8 mouse cellular contexts compared by ENCODE assay signal in genomic region chr12:116404012-116404679, GRCm38 (mm10). TPM values are rescaled to one million over a fixed set of nuclear protein-coding genes. Genes with fewer than 3 reads are reported as not detected.
DNase-seq lines count a peak whose midpoint lies in the region; ATAC-seq and TF ChIP-seq lines count a peak whose summit lies in the region.

No protein-coding gene starts in this region.

- no peak overlapping the region; the same call in 1 of the 2 replicates for H3K9ac ChIP-seq in lung, embryonic 15.5 days
- no peak overlapping the region for H3K9ac ChIP-seq in intestine, embryonic 14.5 days (ENCODE audit: low read length)
- H3K9ac ChIP-seq in midbrain, embryonic 11.5 days (ENCODE audit: low read length) = no peak overlapping the region

- no peak for TF ChIP-seq POLR2A in lung, adult 2 months (IDR thresholded peaks at IDR 0.05; ENCODE audit: borderline replicate concordance, extremely low read depth, low read depth, low read length)
- TF ChIP-seq POLR2A in bone marrow, adult 2 months (IDR thresholded peaks at IDR 0.05; ENCODE audit: borderline replicate concordance, control insufficient read depth, low read depth, low read length) = no peak

- no peak for TF ChIP-seq CTCF in lung, adult 2 months (IDR thresholded peaks at IDR 0.05; ENCODE audit: insufficient read depth, low read length)
- TF ChIP-seq CTCF in bone marrow, adult 2 months (IDR thresholded peaks at IDR 0.05; ENCODE audit: control insufficient read depth, insufficient read depth, low read length) = no peak

- H3K36me3 ChIP-seq in lung, embryonic 15.5 days = peaks cover 34% of the 10 kb centered on the region
- H3K36me3 ChIP-seq in erythroblast, embryonic 14.5 days (ENCODE audit: control insufficient read depth) = peaks cover 64% of the 10 kb centered on the region
- peaks cover 26% of the 10 kb centered on the region for H3K36me3 ChIP-seq in intestine, embryonic 14.5 days (ENCODE audit: control insufficient read depth, insufficient read depth, low read length)
- peaks cover 5% of the 10 kb centered on the region; the same call in 1 of the 2 replicates for H3K36me3 ChIP-seq in midbrain, embryonic 11.5 days (ENCODE audit: control insufficient read depth, insufficient read depth, low read length)

- WGBS in lung, embryonic 15.5 days = 95% methylated on average over 18 of the region's 18 CpGs
- WGBS in lung, adult 2 months = 97% methylated on average over 18 of the region's 18 CpGs
- 90% methylated on average over 18 of the region's 18 CpGs for whole genome bisulfite sequencing in bone marrow, adult 2 months
- WGBS in intestine, embryonic 14.5 days = 96% methylated on average over 18 of the region's 18 CpGs
- 96% methylated on average over 18 of the region's 18 CpGs for WGBS in midbrain, embryonic 11.5 days

- ATAC-seq in lung, embryonic 15.5 days (ENCODE audit: borderline replicate concordance, extremely low read depth, low FRiP score, low TSS enrichment) = no peak
- peak; percentile 0; the same call in 1 of the 2 replicates for ATAC-seq in intestine, embryonic 14.5 days (replicated peaks; ENCODE audit: low FRiP score, low TSS enrichment, low read depth)
- no peak for ATAC-seq in midbrain, embryonic 11.5 days (ENCODE audit: low FRiP score)
- ATAC-seq in monocyte, adult 5-6 weeks (replicated peaks; ENCODE audit: insufficient number of reproducible peaks, low FRiP score, low TSS enrichment, poor library complexity, severe bottlenecking) = no peak

- H3K27ac ChIP-seq in lung, embryonic 15.5 days = no peak overlapping the region
- no peak overlapping the region for H3K27ac ChIP-seq in bone marrow, adult 2 months (ENCODE audit: control insufficient read depth, insufficient read depth, low read depth, low read length, poor library complexity)
- 0 out of 2 replicates have a peak overlapping the region, but pooled peaks have one; percentile 36 for H3K27ac ChIP-seq in intestine, embryonic 14.5 days (ENCODE audit: low read depth)
- no peak overlapping the region for H3K27ac ChIP-seq in midbrain, embryonic 11.5 days (ENCODE audit: low read depth, low read length)

- no peak for DNase-seq in lung, adult 2 months
- DNase-seq in intestine, embryonic 14.5 days (ENCODE audit: low spot score) = no peak
- no peak for DNase-seq in midbrain, embryonic 11.5 days (ENCODE audit: low spot score, missing footprints)
- DNase-seq in urinary bladder, postnatal 14 days (ENCODE audit: low spot score) = no peak

- H3K4me3 ChIP-seq in lung, embryonic 15.5 days = peak overlapping the region; percentile 89
- H3K4me3 ChIP-seq in lung, adult 2 months (replicated peaks; ENCODE audit: extremely low read depth, low read depth, low read length) = no peak overlapping the region
- peak overlapping the region; percentile 92 for H3K4me3 ChIP-seq in bone marrow, adult 2 months (replicated peaks; ENCODE audit: control insufficient read depth, low read depth, low read length)
- H3K4me3 ChIP-seq in erythroblast, embryonic 14.5 days (replicated peaks) = peak overlapping the region; percentile 79
- H3K4me3 ChIP-seq in intestine, embryonic 14.5 days (ENCODE audit: low read depth, low read length) = peak overlapping the region; percentile 76; the same call in 1 of the 2 replicates
- peak overlapping the region; percentile 79 for H3K4me3 ChIP-seq in midbrain, embryonic 11.5 days (ENCODE audit: low read depth, low read length)

- H3K9me3 ChIP-seq in lung, embryonic 15.5 days = peaks cover 7% of the 10 kb centered on the region; the same call in 1 of the 2 replicates
- peaks cover 15% of the 10 kb centered on the region for H3K9me3 ChIP-seq in erythroblast, embryonic 14.5 days (ENCODE audit: control insufficient read depth, low read length)
- H3K9me3 ChIP-seq in intestine, embryonic 14.5 days (ENCODE audit: control insufficient read depth, low read length) = peaks cover 25% of the 10 kb centered on the region
- H3K9me3 ChIP-seq in midbrain, embryonic 11.5 days (ENCODE audit: control insufficient read depth, low read length) = peaks cover 16% of the 10 kb centered on the region; the same call in 1 of the 2 replicates

- H3K27me3 ChIP-seq in lung, embryonic 15.5 days = no peaks in the 10 kb centered on the region
- H3K27me3 ChIP-seq in erythroblast, embryonic 14.5 days (ENCODE audit: control insufficient read depth) = no peaks in the 10 kb centered on the region
- H3K27me3 ChIP-seq in intestine, embryonic 14.5 days (replicated peaks; ENCODE audit: control insufficient read depth, insufficient read depth, low read length) = no peaks in the 10 kb centered on the region
- no peaks in the 10 kb centered on the region for H3K27me3 ChIP-seq in midbrain, embryonic 11.5 days (ENCODE audit: control insufficient read depth, insufficient read depth, low read length)

- H3K4me1 ChIP-seq in lung, embryonic 15.5 days = peaks cover 8% of the 10 kb centered on the region; the same call in 1 of the 2 replicates
- H3K4me1 ChIP-seq in lung, adult 2 months (ENCODE audit: control insufficient read depth, insufficient read depth, low read length) = no peaks in the 10 kb centered on the region
- no peaks in the 10 kb centered on the region; the same call in 1 of the 2 replicates for H3K4me1 ChIP-seq in bone marrow, adult 2 months (ENCODE audit: control insufficient read depth, insufficient read depth, low read length)
- peaks cover 46% of the 10 kb centered on the region for H3K4me1 ChIP-seq in erythroblast, embryonic 14.5 days (ENCODE audit: control insufficient read depth)
- peaks cover 4% of the 10 kb centered on the region; the same call in 1 of the 2 replicates for H3K4me1 ChIP-seq in intestine, embryonic 14.5 days (replicated peaks; ENCODE audit: control insufficient read depth, insufficient read depth, low read length)
- H3K4me1 ChIP-seq in midbrain, embryonic 11.5 days (ENCODE audit: control insufficient read depth, insufficient read depth, low read length) = peaks cover 7% of the 10 kb centered on the region

- H3K4me2 ChIP-seq in lung, embryonic 15.5 days = peak overlapping the region; percentile 83
- peak overlapping the region; percentile 66 for H3K4me2 ChIP-seq in intestine, embryonic 14.5 days (ENCODE audit: low read length)
- peak overlapping the region; percentile 77 for H3K4me2 ChIP-seq in midbrain, embryonic 11.5 days

RNA-seq across cellular contexts. Expression of gene Ncapg2, which starts 1.1 kb away (rescaled TPM):
- 47.9 and 49.7 TPM in 2 replicates for polyA plus RNA-seq in lung, embryonic 15.5 days (2015; fragmentation: Nextera tagmentation; extraction: Ambion mirVana)
- polyA plus RNA-seq in lung, adult 2 months (2012; rRNA removed) = 0.63 and 1.4 TPM in 2 replicates
- polyA plus RNA-seq in bone marrow, adult 2 months (2011; ENCODE audit: insufficient read depth, insufficient read length, low replicate concordance, missing spikeins) = 46.8 and 57.5 TPM in 2 replicates
- polyA plus RNA-seq in erythroblast, embryonic 14.5 days (2012) = 1.4 and 1.7 TPM in 2 replicates
- 42.4 and 43.7 TPM in 2 replicates for polyA plus RNA-seq in intestine, embryonic 14.5 days (2014; fragmentation: Nextera tagmentation; extraction: Ambion mirVana)
- 42.0 and 47.7 TPM in 2 replicates for polyA plus RNA-seq in midbrain, embryonic 11.5 days (2014; fragmentation: Nextera tagmentation; extraction: Ambion mirVana)
- 6.6 to 20.8 TPM (median 15.9 TPM) in 3 replicates for total RNA-seq in monocyte, adult 5-6 weeks (2017)

Comparison
In these comparisons a context has a peak if more than half of its experiments do, and no peak if none do; other contexts are left out.
1. RNA of gene Ncapg2, which starts 1.1 kb away (polyA plus RNA-seq): 46.8 to 57.5 TPM in bone marrow, adult 2 months, 47.9 to 49.7 TPM in lung, embryonic 15.5 days, 42.4 to 43.7 TPM in intestine, embryonic 14.5 days and 42.0 to 47.7 TPM in midbrain, embryonic 11.5 days; 1.4 to 1.7 TPM in erythroblast, embryonic 14.5 days and 0.63 to 1.4 TPM in lung, adult 2 months; every median in the first group is over 10 times any median in the second.
2. Peak in every context shown above with its lines, with median percentiles within 50 percentile points of each other: H3K4me2 ChIP-seq.